Mouse (Mus musculus): ENCODE measurements around the gene Prpf39. TPM values are rescaled to one million over a fixed set of nuclear protein-coding genes. Genes with fewer than 3 reads are reported as not detected.
A peak's percentile ranks its signal among the peaks of the same experiment; 100 is the strongest.

The Prpf39 gene
- total RNA-seq (2021) = 10 to 100 TPM; 12.1 to 12.4 TPM
- long read RNA-seq, experiment 1, full-length matches to known transcripts = 5 of 12 reads
- long read RNA-seq, experiment 1, partial matches to known transcripts = 0 of 12 reads
- long read RNA-seq, experiment 1, other reads (novel, unspliced or antisense) = 7 of 12 reads
- long read RNA-seq, experiment 2, full-length matches to known transcripts = 5 of 12 reads
- long read RNA-seq, experiment 2, partial matches to known transcripts = 4 of 12 reads
- long read RNA-seq, experiment 2, other reads (novel, unspliced or antisense) = 3 of 12 reads

GRCm38 (mm10) chr12:65036190-65036870 is at the start of gene Prpf39:
Gene Prpf39 (plus strand): TSS chr12:65036333.
- peak; percentile 90 for DNase-seq (ENCODE audit: low spot score)

- DNase-seq (ENCODE audit: low spot score) = no peak
These were observed 28.4 kb upstream of the Prpf39 start for GRCm38 (mm10) chr12:65007725-65008124.

- DNase-seq (ENCODE audit: low spot score) = no peak
These were observed 13.3 kb upstream of the Prpf39 start for GRCm38 (mm10) chr12:65022842-65023241.

GRCm38 (mm10) chr12:65035839-65036189 is 319 bp upstream of the Prpf39 start:
- DNase-seq (ENCODE audit: low spot score) = no peak

GRCm38 (mm10) chr12:65036892-65037545 is 886 bp downstream of the Prpf39 start:
- DNase-seq (ENCODE audit: low spot score) = no peak

- no peak for DNase-seq (ENCODE audit: low spot score)
These were observed 1.4 kb downstream of the Prpf39 start for GRCm38 (mm10) chr12:65037546-65037937.

- no peak for DNase-seq (ENCODE audit: low spot score)
These were observed 12.7 kb downstream of the Prpf39 start for GRCm38 (mm10) chr12:65048799-65049198.

GRCm38 (mm10) chr12:65058203-65058602 is 22.1 kb downstream of the Prpf39 start:
- no peak for DNase-seq (ENCODE audit: low spot score)

- DNase-seq (ENCODE audit: low spot score) = no peak
These were observed 24.9 kb downstream of the Prpf39 start for GRCm38 (mm10) chr12:65061082-65061481.

GRCm38 (mm10) chr12:65065241-65065640 is 29.1 kb downstream of the Prpf39 start:
- DNase-seq (ENCODE audit: low spot score) = no peak

GRCm38 (mm10) chr12:65066234-65066633 is 30.1 kb downstream of the Prpf39 start:
- no peak for DNase-seq (ENCODE audit: low spot score)

- DNase-seq (ENCODE audit: low spot score) = peak; percentile 34
These were observed 32.3 kb downstream of the Prpf39 start for GRCm38 (mm10) chr12:65068409-65068808.

- no peak for DNase-seq (ENCODE audit: low spot score)
These were observed 36.9 kb downstream of the Prpf39 start for GRCm38 (mm10) chr12:65072911-65073610.

- peak; percentile 98 for DNase-seq (ENCODE audit: low spot score)
These were observed 37.6 kb downstream of the Prpf39 start, which contains the start of gene Fkbp3 for GRCm38 (mm10) chr12:65073611-65074178. Gene Fkbp3 (minus strand): TSS chr12:65074007.

GRCm38 (mm10) chr12:65074651-65075050 is 38.5 kb downstream of the Prpf39 start:
- DNase-seq (ENCODE audit: low spot score) = no peak

GRCm38 (mm10) chr12:65075085-65075732 is 39.1 kb downstream of the Prpf39 start, which contains the start of gene Fancm:
Gene Fancm (plus strand): TSS chr12:65075603.
- peak; percentile 90 for DNase-seq (ENCODE audit: low spot score)

GRCm38 (mm10) chr12:65075733-65076310 is 39.7 kb downstream of the Prpf39 start:
- no peak for DNase-seq (ENCODE audit: low spot score)

- DNase-seq (ENCODE audit: low spot score) = no peak
These were observed 40.8 kb downstream of the Prpf39 start for GRCm38 (mm10) chr12:65076906-65077305.

GRCm38 (mm10) chr12:65108746-65109145 is 72.6 kb downstream of the Prpf39 start:
- no peak for DNase-seq (ENCODE audit: low spot score)

GRCm38 (mm10) chr12:65111503-65111902 is 75.4 kb downstream of the Prpf39 start:
- DNase-seq (ENCODE audit: low spot score) = no peak

GRCm38 (mm10) chr12:65112811-65113210 is 76.7 kb downstream of the Prpf39 start:
- no peak for DNase-seq (ENCODE audit: low spot score)

Measured in gastrocnemius, adult 18-20 months (tissue).